Mouse (Mus musculus) erythroblast, embryonic 14.5 days (primary cell): ENCODE data around the gene Knstrn.

Experiments
- GATA1 ChIP-seq: IDR thresholded peaks from 2 replicates; pipeline ENCODE4 v1.6.1; 2012; ENCODE audit warnings: low read length, inconsistent platforms, mixed read lengths
- TAL1 ChIP-seq: IDR thresholded peaks from 3 replicates; pipeline ENCODE4 v1.6.1; 2012; ENCODE audit warnings: low read length, inconsistent platforms, mixed read lengths

- TF ChIP-seq GATA1 (no peak), TAL1 (no peak)
These were observed 22.1 kb upstream of the Knstrn start for GRCm38 (mm10) chr2:118791591-118792258.
